In the genomic region with DNA sequence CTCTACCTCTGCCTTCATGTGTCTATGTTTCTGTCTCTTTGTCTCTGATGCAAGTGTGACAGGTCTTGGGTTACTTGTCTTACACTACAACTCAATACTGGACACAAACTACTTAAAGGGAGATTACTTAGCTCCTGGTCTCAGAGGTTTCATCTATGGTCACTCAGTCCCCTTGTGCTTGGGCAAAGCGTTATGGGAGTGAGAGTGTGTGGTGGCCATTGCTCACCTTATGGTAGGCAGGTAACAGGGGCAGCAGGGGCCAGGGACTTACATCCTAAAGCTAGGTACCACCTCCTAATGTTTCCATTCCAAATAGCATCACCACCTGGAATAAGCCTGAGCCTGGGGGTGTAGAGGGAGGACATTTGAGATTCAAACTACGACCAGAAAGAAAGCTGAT, we compare ENCODE assay signal across 10 mouse cellular contexts. TPM values are rescaled to one million over a fixed set of nuclear protein-coding genes. Genes with fewer than 3 reads are reported as not detected.
DNase-seq lines count a peak whose midpoint lies in the region; ATAC-seq and TF ChIP-seq lines count a peak whose summit lies in the region.
"Had no signal": no experiment of that assay in that cellular context is flagged by ENCODE, and none has a peak within 500 bp of the region (broad histone marks: within the 10 kb centered on the region; RNA-seq: fewer than 3 reads in every experiment).

No protein-coding gene starts in this region.

- H3K36me3 ChIP-seq in kidney, adult 2 months (ENCODE audit: control insufficient read depth, insufficient read depth, low read length), result no peaks in the 10 kb centered on the region
- H3K36me3 ChIP-seq in ES-Bruce4 (ENCODE audit: control insufficient read depth, insufficient read depth, low read length, poor library complexity, severe bottlenecking), result no peaks in the 10 kb centered on the region
- no peaks in the 10 kb centered on the region for H3K36me3 ChIP-seq in limb, embryonic 13.5 days

- TF ChIP-seq EP300 in ES-Bruce4 (IDR thresholded peaks at IDR 0.05; ENCODE audit: insufficient read depth, low read depth, low read length), result no peak

- H3K4me2 ChIP-seq in limb, embryonic 13.5 days (replicated peaks), result no peak overlapping the region

- H3K9me3 ChIP-seq in ES-Bruce4 (replicated peaks; ENCODE audit: control insufficient read depth, insufficient read depth, low read length, poor library complexity, severe bottlenecking), result no peaks in the 10 kb centered on the region
- no peaks in the 10 kb centered on the region for H3K9me3 ChIP-seq in limb, embryonic 13.5 days

- DNase-seq in gastrocnemius, adult 2 months, result no peak
- DNase-seq in gastrocnemius, postnatal 14 days, result no peak
- DNase-seq in kidney, adult 2 months, result no peak
- no peak for DNase-seq in kidney, postnatal 10 days
- DNase-seq in neural tube, embryonic 10.5 days (ENCODE audit: extremely low spot score, low spot score), result no peak
- no peak for DNase-seq in cerebellum, adult 18-20 months
- DNase-seq: thymus, postnatal 36 days had no signal

- no peak for TF ChIP-seq POLR2A in kidney, adult 2 months (IDR thresholded peaks at IDR 0.05; ENCODE audit: low read depth, low read length)
- TF ChIP-seq POLR2A in ES-Bruce4 (IDR thresholded peaks at IDR 0.05; ENCODE audit: insufficient read depth, low read length), result no peak

- H3K9ac ChIP-seq in ES-Bruce4 (ENCODE audit: low read depth, poor library complexity, severe bottlenecking), result no peak overlapping the region
- H3K9ac ChIP-seq in limb, embryonic 13.5 days, result no peak overlapping the region

- H3K27me3 ChIP-seq in kidney, adult 2 months (replicated peaks; ENCODE audit: control insufficient read depth, insufficient read depth, low read length), result no peaks in the 10 kb centered on the region
- no peaks in the 10 kb centered on the region for H3K27me3 ChIP-seq in ES-Bruce4 (ENCODE audit: control insufficient read depth, insufficient read depth, low read length, poor library complexity, severe bottlenecking)
- H3K27me3 ChIP-seq in limb, embryonic 13.5 days, result no peaks in the 10 kb centered on the region

- WGBS in kidney, adult 2 months, result 88% methylated on average over 2 of the region's 2 CpGs
- WGBS in limb, embryonic 13.5 days, result 64% methylated on average over 2 of the region's 2 CpGs

- peak overlapping the region; percentile 51 for H3K27ac ChIP-seq in gastrocnemius, adult 2 months
- H3K27ac ChIP-seq in kidney, adult 2 months (ENCODE audit: insufficient read depth, low read depth, low read length), result peak overlapping the region; percentile 69
- H3K27ac ChIP-seq in ES-Bruce4 (ENCODE audit: insufficient read depth, low read length), result peak overlapping the region; percentile 63
- H3K27ac ChIP-seq in limb, embryonic 13.5 days, result no peak overlapping the region

- peaks cover 14% of the 10 kb centered on the region for H3K4me1 ChIP-seq in kidney, adult 2 months (ENCODE audit: control insufficient read depth, insufficient read depth, low read length)
- H3K4me1 ChIP-seq in ES-Bruce4 (ENCODE audit: control insufficient read depth, insufficient read depth, low read length), result peaks cover 5% of the 10 kb centered on the region
- H3K4me1 ChIP-seq in limb, embryonic 13.5 days, result peaks cover 34% of the 10 kb centered on the region

- 0 out of 2 replicates have a peak, but pooled peaks have one; percentile 5 for ATAC-seq in limb, embryonic 13.5 days (ENCODE audit: low FRiP score, low read depth)

- no peak overlapping the region for H3K4me3 ChIP-seq in gastrocnemius, adult 2 months
- H3K4me3 ChIP-seq in kidney, adult 2 months (ENCODE audit: insufficient read depth, low read depth, low read length), result no peak overlapping the region
- no peak overlapping the region for H3K4me3 ChIP-seq in ES-Bruce4 (ENCODE audit: low read depth, low read length)
- H3K4me3 ChIP-seq in limb, embryonic 13.5 days, result no peak overlapping the region

- no peak for TF ChIP-seq CTCF in gastrocnemius, adult 2 months (IDR thresholded peaks at IDR 0.05)
- TF ChIP-seq CTCF in kidney, adult 2 months (conservative IDR thresholded peaks at IDR 0.05; ENCODE audit: insufficient read depth, insufficient read length, low read depth, low read length), result no peak
- TF ChIP-seq CTCF in ES-Bruce4 (IDR thresholded peaks at IDR 0.05; ENCODE audit: low read depth, low read length), result no peak

- intact Hi-C loops in gastrocnemius, adult 2 months (cut with DNase I), result loop anchor here (5.0 kb wide), 1 partner anchor 46 kb away; no protein-coding TSS in a partner anchor
- intact Hi-C loops in gastrocnemius, postnatal 14 days (cut with DNase I; ENCODE audit: low total_unique reads), result no loop called here

RNA-seq across cellular contexts. Expression of a gene that starts 39.8 kb away (rescaled TPM):
- 1 to 10 TPM; 3.8 to 6.0 TPM for total RNA-seq in gastrocnemius, adult 2 months (2021)
- 10 to 100 TPM; 20.2 to 24.5 TPM for total RNA-seq in gastrocnemius, postnatal 14 days (2021)
- polyA plus RNA-seq in kidney, adult 2 months (2012; rRNA removed), result 114 and 138 TPM in 2 replicates
- 273 and 285 TPM in 2 replicates for polyA plus RNA-seq in ES-Bruce4 (2011; ENCODE audit: insufficient read depth, insufficient read length, low read depth, missing spikeins)
- polyA plus RNA-seq in limb, embryonic 13.5 days (2015; fragmentation: Nextera tagmentation; extraction: Ambion mirVana), result 79.0 and 87.8 TPM in 2 replicates
- total RNA-seq: neutrophil, adult 5-6 weeks had no signal

RNA-seq across cellular contexts. Expression of a gene that starts 52.9 kb away (rescaled TPM):
- total RNA-seq in gastrocnemius, adult 2 months (2021), result 10 to 100 TPM; 21.9 to 25.2 TPM
- 10 to 100 TPM; 26.8 to 31.7 TPM for total RNA-seq in gastrocnemius, postnatal 14 days (2021)
- polyA plus RNA-seq in kidney, adult 2 months (2012; rRNA removed), result 45.9 and 50.6 TPM in 2 replicates
- 30.5 and 33.7 TPM in 2 replicates for polyA plus RNA-seq in ES-Bruce4 (2011; ENCODE audit: insufficient read depth, insufficient read length, low read depth, missing spikeins)
- polyA plus RNA-seq in limb, embryonic 13.5 days (2015; fragmentation: Nextera tagmentation; extraction: Ambion mirVana), result 148 and 151 TPM in 2 replicates
